Mouse (Mus musculus): Measurements from ENCODE around the gene Dnmt1. TPM values are rescaled to one million over a fixed set of nuclear protein-coding genes. Genes with fewer than 3 reads are reported as not detected.

The Dnmt1 gene
- polyA plus RNA-seq, 1 experiment from 2014 or later, result 102 TPM

DNA sequence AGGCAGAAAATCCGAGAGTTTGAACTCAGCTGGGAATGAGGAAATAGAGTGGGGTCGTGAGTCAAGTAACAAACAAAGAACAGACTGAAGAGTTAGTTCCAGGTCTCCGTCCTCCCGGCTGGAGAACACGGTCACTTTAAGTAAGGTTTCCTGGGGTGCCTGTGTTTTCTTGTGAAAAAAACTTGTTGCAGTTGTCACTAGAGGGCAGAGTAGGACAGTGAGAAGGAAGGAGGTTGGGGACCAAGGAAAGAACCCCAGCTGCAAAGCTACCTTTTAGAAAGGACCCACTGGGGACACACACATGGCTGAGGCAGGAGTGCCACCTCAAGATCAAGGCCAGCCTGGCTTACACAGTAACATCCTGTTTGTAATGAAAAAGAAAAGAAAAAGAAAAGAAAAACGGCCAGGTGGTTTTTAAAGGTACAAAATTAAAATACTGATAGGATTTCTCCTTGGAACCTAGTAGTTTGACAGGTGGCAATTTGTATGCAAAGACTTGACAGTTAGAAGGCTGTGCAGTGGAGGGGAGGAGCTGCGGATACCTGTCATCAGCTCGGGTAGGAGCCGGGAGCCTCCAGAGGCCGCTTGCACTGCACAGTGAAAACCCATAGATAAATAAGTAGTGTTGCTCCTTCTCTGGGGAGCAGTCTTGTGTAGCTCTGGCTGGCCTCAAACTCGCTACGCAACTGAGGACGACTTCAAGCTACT is 58.1 kb downstream of the Dnmt1 start:
- 13% methylated on average over 13 of the region's 13 CpGs for WGBS
- Histone ChIP-seq H3K4me3 (no peak overlapping the region), H3K27ac (no peak overlapping the region), H3K36me3 (peaks cover 32% of the 10 kb centered on the region), H3K4me2 (no peak overlapping the region), H3K4me1 (peaks cover 19% of the 10 kb centered on the region), H3K9ac (0 out of 2 replicates have a peak overlapping the region, but pooled peaks have one; percentile 21), H3K9me3 (no peaks in the 10 kb centered on the region), H3K27me3 (no peaks in the 10 kb centered on the region)
- no peak for ATAC-seq (ENCODE audit: insufficient number of reproducible peaks, insufficient read depth, low FRiP score, low TSS enrichment, low read depth)

DNA sequence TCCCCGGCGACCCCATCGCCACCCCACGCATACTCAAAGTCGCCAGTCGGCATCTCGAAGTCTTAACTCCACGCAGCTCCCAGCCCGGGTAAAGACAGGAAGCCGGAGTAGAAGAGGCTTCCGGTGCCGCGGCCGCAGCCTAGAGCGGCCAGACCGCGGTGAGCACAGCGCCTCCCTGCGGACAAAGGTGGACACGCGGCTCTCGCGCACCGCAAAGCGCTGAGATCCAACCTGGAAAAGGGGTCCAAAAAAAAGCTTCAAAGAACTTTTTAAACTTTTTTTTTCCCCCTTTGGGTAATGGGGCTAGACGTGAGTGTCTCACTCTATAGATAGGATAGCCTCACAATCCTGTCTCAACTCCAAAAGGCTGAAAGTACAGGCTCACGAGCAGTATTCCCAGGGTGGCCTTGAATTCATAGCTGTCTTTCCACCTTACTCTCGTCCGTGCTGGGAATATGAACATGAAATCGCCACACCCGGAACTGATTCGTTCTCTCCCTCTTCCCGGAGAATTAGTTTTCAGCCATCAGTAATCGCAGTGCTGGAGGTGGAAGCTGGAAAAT is 61.1 kb downstream of the Dnmt1 start, which contains the start of gene Eif3g:
Gene Eif3g, minus strand, starts transcription at position 113 of the 563 bp plus-strand sequence.
- Histone ChIP-seq H3K4me3 (peak within 1 kb of the TSS; percentile 99), H3K27me3 (no peaks in the 10 kb centered on the region), H3K4me2 (peak within 1 kb of the TSS; percentile 98), H3K27ac (peak within 1 kb of the TSS; percentile 75; the same call in 1 of the 2 replicates), H3K9me3 (no peaks in the 10 kb centered on the region), H3K4me1 (peaks cover 19% of the 10 kb centered on the region), H3K9ac (peak within 1 kb of the TSS; percentile 98), H3K36me3 (peaks cover 36% of the 10 kb centered on the region)
- WGBS, result 4% methylated on average over 34 of the region's 34 CpGs
- peak; percentile 80 for ATAC-seq (ENCODE audit: insufficient number of reproducible peaks, insufficient read depth, low FRiP score, low TSS enrichment, low read depth)

DNA sequence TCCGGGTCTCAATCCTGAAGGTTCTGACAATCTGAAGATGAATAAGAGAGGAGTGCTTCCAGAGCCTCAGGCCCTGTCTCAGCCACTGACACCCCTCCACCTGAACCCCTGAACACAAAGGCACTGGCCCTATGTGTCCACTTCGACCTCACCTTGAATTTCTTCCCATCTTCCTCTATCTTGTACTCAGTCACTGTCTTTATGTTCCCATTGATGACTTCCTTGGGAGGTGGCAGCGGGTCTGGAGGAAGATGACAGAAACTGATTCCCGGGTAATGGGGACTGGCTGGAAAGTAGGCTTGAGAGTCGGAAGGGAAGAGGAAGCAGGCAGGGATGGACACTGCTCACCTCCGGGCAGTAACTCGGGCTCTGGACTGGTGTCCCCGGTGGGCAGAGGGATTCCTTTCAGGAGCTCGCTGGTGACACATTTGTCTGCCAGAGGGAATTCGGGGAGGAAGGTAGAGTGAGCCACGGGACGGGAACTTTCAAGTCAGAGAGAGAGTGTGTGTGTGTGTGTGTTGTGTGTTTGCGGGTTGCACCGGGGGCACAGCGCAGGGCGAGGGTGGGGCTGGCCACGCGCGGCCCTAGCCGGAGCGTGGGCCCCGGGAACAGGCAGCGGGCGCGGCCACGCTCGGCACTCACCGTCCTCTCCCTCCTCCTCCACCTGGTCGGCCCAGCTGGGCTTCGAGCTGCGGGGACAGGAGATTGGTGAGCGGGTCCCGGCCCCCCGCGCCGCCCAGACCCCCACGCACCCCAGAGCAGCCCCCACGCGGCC is 61.8 kb downstream of the Dnmt1 start:
- H3K36me3 ChIP-seq, result peaks cover 43% of the 10 kb centered on the region
- no peaks in the 10 kb centered on the region for H3K27me3 ChIP-seq
- H3K9me3 ChIP-seq, result no peaks in the 10 kb centered on the region
- H3K9ac ChIP-seq, result peak overlapping the region; percentile 98
- H3K27ac ChIP-seq, result peak overlapping the region; percentile 75; the same call in 1 of the 2 replicates
- peak overlapping the region; percentile 99 for H3K4me3 ChIP-seq
- 0 out of 2 replicates have a peak, but pooled peaks have one; percentile 8 for ATAC-seq (ENCODE audit: insufficient number of reproducible peaks, insufficient read depth, low FRiP score, low TSS enrichment, low read depth)
- H3K4me2 ChIP-seq, result peak overlapping the region; percentile 98
- 4% methylated on average over 32 of the region's 39 CpGs for WGBS
- H3K4me1 ChIP-seq, result peaks cover 19% of the 10 kb centered on the region

DNA sequence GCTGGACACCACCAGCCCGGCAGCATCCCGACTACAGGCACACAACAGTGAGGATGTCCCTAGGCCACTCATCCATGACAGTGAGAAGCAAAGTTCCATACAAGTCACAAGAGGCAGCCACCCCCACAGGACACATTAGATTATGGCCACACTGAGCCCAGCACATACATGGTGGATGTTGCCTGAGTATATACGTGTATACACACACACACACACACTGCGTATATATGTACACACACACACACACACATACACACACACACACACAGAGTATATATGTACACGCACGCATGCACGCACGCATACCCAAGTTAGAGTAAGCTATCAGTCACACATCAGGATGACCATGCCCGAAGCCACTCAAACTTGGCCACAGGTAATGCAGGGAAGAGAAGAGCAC is 64.3 kb downstream of the Dnmt1 start:
- H3K4me2 ChIP-seq, result no peak overlapping the region
- no peaks in the 10 kb centered on the region for H3K27me3 ChIP-seq
- 96% methylated on average over 9 of the region's 9 CpGs for WGBS
- H3K36me3 ChIP-seq, result peaks cover 68% of the 10 kb centered on the region
- no peaks in the 10 kb centered on the region for H3K9me3 ChIP-seq
- H3K4me3 ChIP-seq, result no peak overlapping the region
- H3K27ac ChIP-seq, result no peak overlapping the region
- H3K4me1 ChIP-seq, result peaks cover 12% of the 10 kb centered on the region
- no peak for ATAC-seq (ENCODE audit: insufficient number of reproducible peaks, insufficient read depth, low FRiP score, low TSS enrichment, low read depth)
- no peak overlapping the region for H3K9ac ChIP-seq

DNA sequence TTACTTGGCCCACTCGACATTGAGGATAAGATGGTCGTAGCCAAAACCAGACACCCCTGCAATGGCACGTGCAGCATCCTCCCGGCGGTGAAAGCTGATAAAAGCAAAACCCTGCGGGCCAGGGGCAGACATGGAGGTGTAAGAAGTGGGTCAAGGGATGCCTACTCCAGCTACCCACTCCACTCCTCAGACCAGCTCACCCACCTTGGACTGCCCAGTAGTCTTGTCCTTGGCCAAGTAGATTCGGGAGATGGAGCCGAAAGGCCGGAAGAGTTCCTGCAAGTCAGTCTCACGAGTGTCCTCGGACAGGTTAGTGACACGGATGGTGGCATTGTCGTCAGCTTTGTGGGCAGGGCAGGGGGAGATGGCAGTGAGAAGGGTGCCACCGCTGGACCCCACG is 65.1 kb downstream of the Dnmt1 start:
- no peak overlapping the region for H3K4me2 ChIP-seq
- H3K9me3 ChIP-seq, result no peaks in the 10 kb centered on the region
- no peak overlapping the region for H3K9ac ChIP-seq
- H3K36me3 ChIP-seq, result peaks cover 76% of the 10 kb centered on the region
- H3K27me3 ChIP-seq, result no peaks in the 10 kb centered on the region
- ATAC-seq (ENCODE audit: insufficient number of reproducible peaks, insufficient read depth, low FRiP score, low TSS enrichment, low read depth), result no peak
- 89% methylated on average over 15 of the region's 15 CpGs for WGBS
- H3K4me1 ChIP-seq, result peaks cover 14% of the 10 kb centered on the region
- H3K27ac ChIP-seq, result no peak overlapping the region
- H3K4me3 ChIP-seq, result no peak overlapping the region

DNA sequence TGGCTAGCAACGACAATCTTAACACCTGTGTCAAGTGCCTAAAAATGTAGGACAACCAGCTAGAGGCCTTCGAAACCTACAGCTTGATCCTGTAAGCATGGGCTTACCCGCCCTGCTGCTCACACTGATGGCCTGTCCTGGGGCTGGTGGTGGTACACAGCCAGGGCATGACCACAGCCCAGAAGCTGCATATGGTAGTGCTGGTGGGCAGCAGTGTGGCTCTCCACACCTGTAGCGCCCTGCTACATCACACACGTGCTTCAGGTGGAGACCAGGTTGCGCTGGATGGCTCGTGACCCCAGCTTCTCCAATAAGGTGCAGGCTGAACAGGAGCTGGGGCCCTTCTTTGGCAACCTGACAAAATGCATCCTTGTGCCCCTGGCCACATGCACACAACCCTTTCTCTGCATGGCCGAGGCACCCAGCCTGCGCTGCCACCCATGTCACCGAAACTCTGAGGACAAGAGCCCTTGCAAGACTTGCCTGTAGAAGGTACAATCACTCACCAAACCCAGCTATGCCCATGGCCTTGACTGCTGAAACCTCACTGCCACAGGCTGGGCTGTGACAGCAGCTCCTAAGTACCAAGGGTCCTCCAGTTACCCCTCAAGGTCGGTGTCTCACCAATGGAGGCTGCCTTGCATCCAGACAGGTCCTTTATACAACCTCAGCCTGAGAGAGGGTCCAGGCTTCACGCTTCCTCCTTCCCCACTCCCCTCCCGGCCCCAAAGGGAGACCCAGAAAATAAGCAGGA is 65.9 kb downstream of the Dnmt1 start:
- H3K36me3 ChIP-seq, result peaks cover 79% of the 10 kb centered on the region

DNA sequence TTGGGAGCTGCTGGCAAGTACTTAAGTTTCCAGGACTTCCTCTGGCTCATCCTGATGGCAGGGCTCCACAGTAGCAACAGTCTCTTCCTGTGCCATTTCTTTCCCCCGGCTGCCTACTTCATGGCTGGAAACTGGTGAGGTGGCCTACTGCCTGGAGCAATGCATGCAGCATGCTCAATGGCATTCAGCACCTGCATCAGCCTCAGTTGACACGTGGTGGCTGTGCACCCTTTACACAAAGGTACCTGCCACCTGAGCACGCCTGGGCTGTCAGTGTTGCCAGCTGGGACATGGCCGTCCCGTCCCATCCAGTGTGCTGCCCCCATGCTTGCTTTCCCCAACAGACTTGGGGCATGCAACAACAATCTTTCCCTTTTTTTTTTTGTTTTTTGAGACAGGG is 66.6 kb downstream of the Dnmt1 start:
- ATAC-seq (ENCODE audit: insufficient number of reproducible peaks, insufficient read depth, low FRiP score, low TSS enrichment, low read depth), result no peak
- Histone ChIP-seq H3K4me2 (no peak overlapping the region), H3K9me3 (no peaks in the 10 kb centered on the region), H3K27ac (no peak overlapping the region), H3K9ac (no peak overlapping the region), H3K27me3 (no peaks in the 10 kb centered on the region), H3K4me1 (peaks cover 20% of the 10 kb centered on the region), H3K4me3 (no peak overlapping the region), H3K36me3 (peaks cover 79% of the 10 kb centered on the region)
- 51% methylated on average over 5 of the region's 5 CpGs for WGBS

More for the DNA sequence above, 65.9 kb downstream of the Dnmt1 start:
- Histone ChIP-seq H3K27ac (no peak overlapping the region), H3K27me3 (no peaks in the 10 kb centered on the region), H3K4me1 (peaks cover 20% of the 10 kb centered on the region), H3K9ac (no peak overlapping the region), H3K9me3 (no peaks in the 10 kb centered on the region), H3K4me3 (no peak overlapping the region), H3K4me2 (no peak overlapping the region)
- ATAC-seq (ENCODE audit: insufficient number of reproducible peaks, insufficient read depth, low FRiP score, low TSS enrichment, low read depth), result no peak
- WGBS, result 84% methylated on average over 13 of the region's 13 CpGs

DNA sequence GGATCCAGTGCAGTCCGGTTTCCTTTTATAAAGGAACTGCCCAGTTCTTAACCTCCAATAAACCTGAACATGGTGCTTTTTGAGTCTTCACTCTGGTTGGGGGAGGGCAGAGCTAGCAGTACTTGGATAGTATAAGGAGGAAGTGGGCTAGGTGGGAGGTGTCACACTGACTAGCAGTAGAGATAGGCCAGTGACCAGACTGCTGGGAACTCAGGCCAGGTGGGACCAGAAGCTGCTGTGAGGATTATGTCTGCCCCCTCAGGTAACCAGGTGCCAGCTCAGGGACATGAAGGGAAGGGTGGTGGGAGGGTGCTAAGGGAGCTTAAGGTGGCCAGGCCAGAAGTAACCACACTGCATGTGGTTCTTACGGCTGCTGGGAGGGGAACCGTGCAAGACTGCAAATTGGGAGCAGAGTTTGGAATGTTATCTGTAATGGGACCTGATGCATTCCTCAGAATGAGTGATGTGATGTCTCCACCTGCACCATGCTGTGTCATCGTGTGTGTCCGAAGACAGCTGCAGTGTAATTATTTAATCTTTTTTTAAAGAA is 67.5 kb downstream of the Dnmt1 start:
- ATAC-seq (ENCODE audit: insufficient number of reproducible peaks, insufficient read depth, low FRiP score, low TSS enrichment, low read depth), result no peak
- H3K27me3 ChIP-seq, result no peaks in the 10 kb centered on the region
- no peak overlapping the region; the same call in 1 of the 2 replicates for H3K27ac ChIP-seq
- H3K9ac ChIP-seq, result no peak overlapping the region
- 67% methylated on average over 5 of the region's 5 CpGs for WGBS
- H3K36me3 ChIP-seq, result peaks cover 79% of the 10 kb centered on the region
- no peak overlapping the region for H3K4me2 ChIP-seq
- H3K4me1 ChIP-seq, result peaks cover 14% of the 10 kb centered on the region
- H3K9me3 ChIP-seq, result no peaks in the 10 kb centered on the region
- H3K4me3 ChIP-seq, result no peak overlapping the region

DNA sequence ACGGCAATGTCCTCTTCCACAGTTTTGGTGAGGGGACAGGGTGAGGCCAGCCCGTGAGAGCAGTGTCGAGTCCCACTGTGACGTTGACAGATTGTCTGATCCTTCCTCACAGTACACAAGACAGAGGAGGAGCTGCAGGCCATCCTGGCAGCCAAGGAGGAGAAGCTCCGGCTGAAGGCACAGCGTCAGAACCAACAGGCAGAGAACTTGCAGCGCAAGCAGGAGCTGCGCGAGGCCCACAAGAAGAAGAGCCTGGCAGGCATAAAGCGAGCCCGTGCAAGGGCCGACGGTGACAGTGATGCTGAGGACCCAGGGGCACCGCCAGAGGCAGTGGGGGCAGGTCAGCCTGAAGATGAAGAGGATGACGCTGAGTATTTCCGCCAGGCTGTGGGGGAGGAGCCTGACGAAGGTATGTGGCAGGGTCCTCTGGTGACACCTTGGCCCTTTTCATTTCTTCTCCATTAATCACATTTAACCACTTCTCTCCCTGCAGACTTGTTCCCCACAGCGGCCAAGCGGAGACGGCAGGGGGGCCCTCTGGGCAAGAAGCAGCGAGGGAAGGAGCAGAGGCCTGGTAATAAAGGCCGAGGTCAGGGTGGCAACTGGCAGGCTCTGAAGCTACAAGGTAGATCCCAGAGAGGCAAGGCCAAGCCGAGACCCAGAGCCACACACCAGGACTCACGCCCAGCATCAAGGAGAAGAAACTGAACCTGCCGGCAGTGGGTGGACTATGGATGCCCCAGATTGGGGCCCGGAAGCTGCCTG is 68.2 kb downstream of the Dnmt1 start:
- 86% methylated on average over 26 of the region's 26 CpGs for WGBS

DNA sequence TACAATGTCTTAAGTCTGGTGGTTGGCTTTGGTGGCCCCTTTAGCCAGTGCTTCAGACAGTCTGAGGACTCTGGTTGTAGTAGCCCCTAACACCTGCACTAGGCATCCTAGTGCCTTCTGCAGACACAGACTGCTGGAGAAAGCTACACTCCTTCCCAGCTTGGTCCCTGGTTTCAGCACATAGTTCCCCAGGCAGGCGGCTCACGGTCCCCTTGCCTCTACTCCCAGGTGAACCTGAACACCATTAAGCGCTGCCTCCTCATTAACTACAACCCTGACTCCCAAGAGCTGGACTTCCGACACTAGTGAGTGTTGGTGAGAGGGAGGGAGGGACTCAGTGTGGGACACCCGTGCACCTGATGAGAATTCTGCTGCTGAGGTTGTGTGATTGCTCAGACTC is 69.3 kb downstream of the Dnmt1 start:
- no peak overlapping the region for H3K4me3 ChIP-seq
- WGBS, result 92% methylated on average over 5 of the region's 5 CpGs
- H3K27me3 ChIP-seq, result no peaks in the 10 kb centered on the region
- 0 out of 2 replicates have a peak overlapping the region, but pooled peaks have one; percentile 54 for H3K9ac ChIP-seq
- no peak for ATAC-seq (ENCODE audit: insufficient number of reproducible peaks, insufficient read depth, low FRiP score, low TSS enrichment, low read depth)
- H3K36me3 ChIP-seq, result peaks cover 62% of the 10 kb centered on the region
- H3K9me3 ChIP-seq, result no peaks in the 10 kb centered on the region
- H3K4me1 ChIP-seq, result peaks cover 11% of the 10 kb centered on the region
- H3K27ac ChIP-seq, result no peak overlapping the region
- no peak overlapping the region for H3K4me2 ChIP-seq

More for the DNA sequence above, 68.2 kb downstream of the Dnmt1 start:
- Histone ChIP-seq H3K27ac (no peak overlapping the region; the same call in 1 of the 2 replicates), H3K36me3 (peaks cover 73% of the 10 kb centered on the region), H3K4me2 (no peak overlapping the region), H3K4me1 (peaks cover 11% of the 10 kb centered on the region), H3K9ac (no peak overlapping the region), H3K27me3 (no peaks in the 10 kb centered on the region), H3K4me3 (peak overlapping the region; percentile 2; the same call in 1 of the 2 replicates), H3K9me3 (no peaks in the 10 kb centered on the region)
- no peak for ATAC-seq (ENCODE audit: insufficient number of reproducible peaks, insufficient read depth, low FRiP score, low TSS enrichment, low read depth)

Measured in embryonic facial prominence, embryonic 13.5 days (tissue).